Mouse (Mus musculus) ES-E14 (cell line): ENCODE data around the gene Zbtb2. TPM values are rescaled to one million over a fixed set of nuclear protein-coding genes. Genes with fewer than 3 reads are reported as not detected.

Source experiments
- DNase-seq: peaks from one replicate; pipeline ENCODE4 v3.0.0-alpha.2; 2013; ENCODE audit warnings: low read depth, low spot score
- H3K27ac ChIP-seq: 2 replicates; pipeline ENCODE4 v1.5.1; 2012; ENCODE audit warnings: low read depth, mild to moderate bottlenecking, low read length, moderate library complexity, mixed read lengths; ENCODE audit not compliant: poor library complexity, insufficient read depth, severe bottlenecking
- H3K36me3 ChIP-seq: 2 replicates; pipeline ENCODE4 v1.6.1; 2012; ENCODE audit warnings: mild to moderate bottlenecking, low read length, moderate library complexity, mixed read lengths; ENCODE audit not compliant: control insufficient read depth, poor library complexity, insufficient read depth, severe bottlenecking
- H3K4me1 ChIP-seq, 2 experiments: fragments of 150-350 bp in 1 of 2; sonication (generic) in 1 of 2; 2 replicates each; pipeline ENCODE4 v1.6.1; 2012; ENCODE audit warnings: low read length in 2 of 2, mild to moderate bottlenecking in 1 of 2, mixed read lengths in 1 of 2; ENCODE audit not compliant: control insufficient read depth in 2 of 2, insufficient read depth in 2 of 2, poor library complexity in 1 of 2
- H3K4me3 ChIP-seq, 2 experiments: fragments of 150-350 bp in 1 of 2; sonication (generic) in 1 of 2; 2 replicates each; pipeline ENCODE4 v1.5.1; 2012; ENCODE audit warnings: low read length in 2 of 2, low read depth in 1 of 2, mild to moderate bottlenecking in 1 of 2, mixed read lengths in 1 of 2; ENCODE audit not compliant: insufficient read depth in 1 of 2, poor library complexity in 1 of 2, severe bottlenecking in 1 of 2
- H3K9ac ChIP-seq: 2 replicates; pipeline ENCODE4 v1.6.1; 2012; ENCODE audit warnings: low read depth, mild to moderate bottlenecking, low read length, mixed read lengths; ENCODE audit not compliant: poor library complexity, insufficient read depth, severe bottlenecking
- H3K9me3 ChIP-seq: fragments of 150-350 bp; sonication (generic); 2 replicates; pipeline ENCODE4 v1.6.1; 2012; ENCODE audit warnings: low read depth, mild to moderate bottlenecking, low read length; ENCODE audit not compliant: control insufficient read depth, insufficient read depth
- CHD2 ChIP-seq: IDR thresholded peaks from 2 replicates; pipeline ENCODE4 v1.6.1; 2014; ENCODE audit warnings: mild to moderate bottlenecking, low read depth, low read length, inconsistent platforms
- HCFC1 ChIP-seq: IDR thresholded peaks from 2 replicates; pipeline ENCODE4 v1.6.1; 2012; ENCODE audit warnings: low read length, inconsistent platforms, borderline replicate concordance; ENCODE audit not compliant: insufficient read depth
- MAFK ChIP-seq: IDR thresholded peaks from 2 replicates; pipeline ENCODE4 v1.6.1; 2014; ENCODE audit warnings: mild to moderate bottlenecking, low read depth, low read length, inconsistent platforms; ENCODE audit not compliant: insufficient read depth
- ZC3H11A ChIP-seq: IDR thresholded peaks from 2 replicates; pipeline ENCODE4 v1.6.1; 2012; ENCODE audit warnings: low read depth, mild to moderate bottlenecking, inconsistent platforms, low read length, borderline replicate concordance
- ZNF384 ChIP-seq: IDR thresholded peaks from 2 replicates; pipeline ENCODE4 v1.6.1; 2012; ENCODE audit warnings: low read depth, low read length, inconsistent platforms
- in situ Hi-C, 2 experiments: fragments of 600-800 bp; cut with MboI; formaldehyde crosslinking; loops; one replicate each; pipeline ENCODE4 v1.15.1; 2025; ENCODE audit warnings: low sequenced_read_pairs in 2 of 2, inconsistent platforms in 1 of 2; ENCODE audit not compliant: unreplicated experiment in 2 of 2
- total RNA-seq: library from RNA; depleted of rRNA; stranded (reverse); fragments of 300-350 nt; gene quantifications from 2 replicates; pipeline ENCODE4 v1.2.3, GENCODE M21; 2012

Gene Zbtb2
- total RNA-seq, 1 experiment = 14.7 TPM

DNA sequence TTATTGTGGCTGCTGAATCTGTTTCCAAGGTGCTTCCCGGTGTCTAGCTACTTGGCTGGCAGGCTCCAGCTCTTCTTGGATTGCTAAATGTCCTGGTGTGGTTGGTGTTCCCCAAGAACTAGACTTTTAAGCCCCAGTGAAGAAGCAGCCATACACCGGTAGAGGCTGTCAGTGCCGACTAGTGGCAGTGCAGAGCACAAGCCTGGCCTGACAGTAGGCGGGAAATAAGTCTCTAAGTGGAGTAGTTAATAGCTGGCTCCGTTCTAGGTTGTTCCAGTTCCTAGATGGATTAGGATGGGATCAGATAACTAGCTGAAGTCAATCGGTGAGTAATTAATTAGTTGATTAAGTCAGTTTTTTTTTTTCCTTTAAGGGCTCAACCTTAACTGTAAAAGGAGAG lies 3.9 kb upstream of the Zbtb2 start:
- Histone ChIP-seq H3K9me3 (no peaks in the 10 kb centered on the region), H3K4me3 (no peak overlapping the region; a peak in 1 of 4 replicates), H3K27ac (no peak overlapping the region), H3K36me3 (peaks cover 16% of the 10 kb centered on the region; the same call in 1 of the 2 replicates), H3K4me1 (peaks cover 5 to 22% of the 10 kb centered on the region in 2 experiments; a peak in 3 of 4 replicates), H3K9ac (peak overlapping the region; percentile 30; the same call in 1 of the 2 replicates)
- no peak for DNase-seq
- TF ChIP-seq HCFC1 = no peak
- TF ChIP-seq ZC3H11A = no peak
- no peak for TF ChIP-seq MAFK
- no peak for TF ChIP-seq CHD2
- no peak for TF ChIP-seq ZNF384
- in situ Hi-C loops = no loop called here

DNA sequence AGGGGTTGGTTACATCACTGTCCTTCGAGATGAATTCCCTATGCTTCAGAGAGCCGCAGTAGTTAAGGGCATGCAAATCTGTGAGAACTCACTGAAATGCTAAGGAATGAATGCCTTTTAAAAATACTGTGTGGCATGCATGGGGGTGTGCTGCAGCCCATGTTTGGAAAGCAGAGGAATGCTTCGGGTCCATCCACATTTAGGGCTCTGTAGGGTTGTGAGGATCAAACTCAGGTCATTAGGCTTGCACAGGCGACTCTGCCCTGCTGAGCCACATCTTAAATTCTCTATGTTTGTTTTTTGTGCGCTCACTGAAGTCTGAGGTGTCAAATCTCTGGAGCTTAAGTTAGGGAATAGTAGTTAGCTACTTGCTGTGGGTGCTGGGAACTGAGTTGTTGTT lies 3.2 kb upstream of the Zbtb2 start:
- 0 out of 2 replicates have a peak overlapping the region, but pooled peaks have one; percentile 11 for H3K9ac ChIP-seq
- in situ Hi-C loops = no loop called here

DNA sequence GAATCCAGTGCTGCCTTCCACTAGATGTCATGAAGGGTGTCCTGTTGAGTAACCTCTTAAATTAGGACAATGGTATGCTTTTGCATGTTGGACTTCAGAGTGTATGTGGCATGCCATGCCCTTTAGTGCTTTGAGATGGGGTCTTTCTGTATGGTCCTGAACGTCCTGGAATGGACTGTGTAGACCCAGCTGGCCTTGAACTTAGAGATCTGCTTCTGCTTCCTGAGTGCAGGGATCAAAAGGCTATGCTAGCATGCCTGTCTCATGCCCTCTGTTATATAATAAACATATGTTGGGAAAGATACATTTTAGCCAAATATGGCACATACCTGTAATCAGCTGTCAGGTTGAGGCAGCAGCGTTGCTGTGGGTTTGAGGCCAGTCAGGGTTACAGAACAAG lies 2.6 kb upstream of the Zbtb2 start:
- H3K4me1 ChIP-seq = peaks cover 8 to 20% of the 10 kb centered on the region in 2 experiments
- H3K27ac ChIP-seq = no peak overlapping the region
- H3K4me3 ChIP-seq = no peak overlapping the region
- no peak for DNase-seq
- no peak for TF ChIP-seq HCFC1
- no peak for TF ChIP-seq ZC3H11A
- TF ChIP-seq MAFK = no peak
- TF ChIP-seq ZNF384 = no peak
- no peak for TF ChIP-seq CHD2
- in situ Hi-C loops = no loop called here
- no peaks in the 10 kb centered on the region for H3K9me3 ChIP-seq
- H3K9ac ChIP-seq = no peak overlapping the region
- H3K36me3 ChIP-seq = peaks cover 16% of the 10 kb centered on the region; the same call in 1 of the 2 replicates

More for the DNA sequence above, 3.2 kb upstream of the Zbtb2 start:
- DNase-seq = no peak
- no peak overlapping the region for H3K27ac ChIP-seq
- TF ChIP-seq HCFC1 = no peak
- no peak for TF ChIP-seq ZC3H11A
- TF ChIP-seq MAFK = no peak
- TF ChIP-seq CHD2 = no peak
- no peak for TF ChIP-seq ZNF384
- peaks cover 5 to 22% of the 10 kb centered on the region in 2 experiments; a peak in 3 of 4 replicates for H3K4me1 ChIP-seq
- no peaks in the 10 kb centered on the region for H3K9me3 ChIP-seq
- H3K36me3 ChIP-seq = peaks cover 16% of the 10 kb centered on the region; the same call in 1 of the 2 replicates
- no peak overlapping the region for H3K4me3 ChIP-seq

DNA sequence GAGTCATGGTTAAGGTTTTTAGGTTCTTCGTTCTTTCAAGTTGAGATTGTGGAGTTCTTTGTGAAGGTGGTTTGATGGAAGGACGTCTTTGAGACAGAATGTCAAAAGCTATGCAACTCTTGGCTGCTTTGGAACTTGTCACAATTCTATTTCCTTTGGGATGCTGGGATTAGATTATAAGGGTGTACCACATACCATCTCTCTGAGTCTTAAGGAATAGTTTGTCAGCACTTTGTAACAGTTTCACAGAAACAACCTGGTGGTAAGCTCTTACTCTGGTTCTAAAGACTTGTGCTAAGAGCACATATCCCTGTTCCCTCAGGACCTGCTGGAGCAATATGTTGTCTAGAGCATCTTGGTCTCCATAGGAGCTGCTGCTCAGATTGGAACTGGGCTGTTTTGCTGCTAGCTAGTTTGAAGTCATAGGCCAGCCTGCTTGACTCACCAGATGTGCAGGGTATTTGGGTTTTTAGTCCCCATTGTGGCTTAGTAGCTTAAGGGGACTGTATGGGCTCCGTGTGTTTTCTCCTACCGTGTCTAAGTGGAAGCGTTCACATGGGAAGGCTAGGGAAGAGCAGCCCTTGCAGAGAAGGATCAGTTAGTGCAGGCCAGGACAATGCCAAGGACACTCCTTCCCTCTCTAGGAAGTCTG lies 1.7 kb upstream of the Zbtb2 start:
- Histone ChIP-seq H3K4me3 (peak overlapping the region; percentile 78 to 100), H3K27ac (no peak overlapping the region), H3K36me3 (peaks cover 16% of the 10 kb centered on the region; the same call in 1 of the 2 replicates), H3K4me1 (peaks cover 4 to 16% of the 10 kb centered on the region in 2 experiments), H3K9ac (0 out of 2 replicates have a peak overlapping the region, but pooled peaks have one; percentile 13), H3K9me3 (no peaks in the 10 kb centered on the region)
- in situ Hi-C loops = no loop called here
- DNase-seq = no peak
- no peak for TF ChIP-seq ZNF384

DNA sequence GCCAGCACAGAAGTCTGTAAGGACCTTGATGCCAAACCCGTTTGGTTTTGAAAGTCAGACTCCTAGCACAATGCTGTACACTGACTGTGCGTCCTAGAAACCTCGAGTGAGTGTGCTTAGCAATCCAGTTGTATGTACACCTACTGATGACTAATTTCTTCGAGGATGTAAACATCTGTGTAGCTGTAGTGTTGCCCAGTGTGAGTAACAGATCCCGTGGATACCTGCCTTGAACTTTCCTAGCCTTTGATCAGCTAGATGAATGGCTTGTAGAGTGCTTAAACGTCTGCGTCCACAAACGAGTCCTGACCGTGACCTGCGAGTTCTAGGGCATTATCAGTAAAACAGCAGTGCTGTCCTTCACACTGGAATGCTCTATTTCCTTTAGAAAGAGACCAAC lies 1.1 kb upstream of the Zbtb2 start:
- H3K9ac ChIP-seq = peak overlapping the region; percentile 33; the same call in 1 of the 2 replicates
- H3K4me1 ChIP-seq = peaks cover 2 to 15% of the 10 kb centered on the region in 2 experiments
- TF ChIP-seq MAFK (no peak), ZNF384 (no peak)
- DNase-seq = no peak
- peaks cover 16% of the 10 kb centered on the region; the same call in 1 of the 2 replicates for H3K36me3 ChIP-seq
- H3K9me3 ChIP-seq = no peaks in the 10 kb centered on the region
- H3K27ac ChIP-seq = no peak overlapping the region
- in situ Hi-C loops = no loop called here
- H3K4me3 ChIP-seq = peak overlapping the region; percentile 78 to 100
